Mouse (Mus musculus) liver, adult 2 months (tissue): ENCODE measurements around the gene Napepld. TPM values are rescaled to one million over a fixed set of nuclear protein-coding genes. Genes with fewer than 3 reads are reported as not detected.
A peak's percentile ranks its signal among the peaks of the same experiment; 100 is the strongest.

Experiments used
- DNase-seq: peaks from one replicate; pipeline ENCODE4 v3.0.0-alpha.2; 2011; ENCODE audit warnings: low read depth, low spot score; ENCODE audit errors: extremely low read depth
- H3K27ac ChIP-seq: fragments of 200-500 bp; replicated peaks from 2 replicates; pipeline ENCODE4 v1.5.1; 2012; ENCODE audit warnings: low read depth, mild to moderate bottlenecking, control low read depth, inconsistent platforms, low read length; ENCODE audit not compliant: insufficient read depth
- H3K27me3 ChIP-seq: fragments of 200-500 bp; 2 replicates; pipeline ENCODE4 v1.6.1; 2012; ENCODE audit warnings: mild to moderate bottlenecking, moderate library complexity, low read length, inconsistent platforms; ENCODE audit not compliant: control insufficient read depth, insufficient read depth
- H3K36me3 ChIP-seq: fragments of 200-500 bp; 2 replicates; pipeline ENCODE4 v1.6.1; 2012; ENCODE audit warnings: low read length, inconsistent platforms; ENCODE audit not compliant: control insufficient read depth, insufficient read depth
- H3K4me1 ChIP-seq: fragments of 200-500 bp; 2 replicates; pipeline ENCODE4 v1.6.1; 2011; ENCODE audit warnings: low read length; ENCODE audit not compliant: control insufficient read depth, insufficient read depth
- H3K4me3 ChIP-seq: fragments of 200-500 bp; 2 replicates; pipeline ENCODE4 v1.5.1; 2011; ENCODE audit warnings: low read depth, mild to moderate bottlenecking, control low read depth, low read length, moderate library complexity; ENCODE audit not compliant: insufficient read depth
- H3K79me2 ChIP-seq: fragments of 200-500 bp; 2 replicates; pipeline ENCODE4 v1.6.1; 2012; ENCODE audit warnings: inconsistent platforms, mild to moderate bottlenecking, low read length, moderate library complexity; ENCODE audit not compliant: control insufficient read depth, insufficient read depth
- H3K9ac ChIP-seq: fragments of 200-500 bp; 2 replicates; pipeline ENCODE4 v1.6.1; 2012; ENCODE audit warnings: low read depth, mild to moderate bottlenecking, control low read depth, inconsistent platforms, low read length
- CTCF ChIP-seq: fragments of 200-500 bp; IDR thresholded peaks from 2 replicates; pipeline ENCODE4 v1.5.1; 2011; ENCODE audit warnings: low read depth, low read length, control low read depth
- POLR2A ChIP-seq: fragments of 200-500 bp; IDR thresholded peaks from 2 replicates; pipeline ENCODE4 v1.6.1; 2011; ENCODE audit warnings: low read length, control low read depth; ENCODE audit not compliant: insufficient read depth; ENCODE audit errors: extremely low read depth
- WGBS: fragments of 180-500 bp; shearing (Covaris S2); methylation state at CpG from one replicate; pipeline ENCODE4 v1.1.7; 2018; 5-methylcytosine and 5-hydroxymethylcytosine counted together
- polyA plus RNA-seq: library from polyadenylated mRNA; depleted of rRNA; stranded (reverse); fragments of >200 nt; gene quantifications from 2 replicates; pipeline ENCODE4 v1.2.3, GENCODE M21; 2012
- total RNA-seq: library from RNA; depleted of rRNA; stranded (reverse); fragments of >200 nt; gene quantifications from 2 replicates; pipeline ENCODE4 v1.2.3, GENCODE M21; 2014

Napepld gene
- total and polyA plus RNA-seq, 2 experiments = 0.40 to 0.83 TPM

GRCm38 (mm10) chr5:21646133-21646491, 55.1 kb downstream of the Napepld start:
- Histone ChIP-seq H3K36me3 (peaks cover 20% of the 10 kb centered on the region; the same call in 1 of the 2 replicates), H3K27me3 (no peaks in the 10 kb centered on the region), H3K27ac (peak overlapping the region; percentile 0; the same call in 1 of the 2 replicates), H3K9ac (peak overlapping the region; percentile 65), H3K79me2 (no peaks in the 10 kb centered on the region), H3K4me3 (peak overlapping the region; percentile 66), H3K4me1 (peaks cover 13% of the 10 kb centered on the region)
- WGBS = 1% methylated on average over 25 of the region's 25 CpGs
- DNase-seq = no peak
- no peak for TF ChIP-seq POLR2A
- TF ChIP-seq CTCF = no peak

- WGBS = 1% methylated on average over 40 of the region's 40 CpGs
These were observed 55.6 kb downstream of the Napepld start, which contains the start of the genes Fbxl13 and Armc10 for GRCm38 (mm10) chr5:21645439-21646132. TSS of gene Fbxl13 (minus strand) at chr5:21645634. TSS of gene Armc10 (plus strand) at chr5:21645813.

GRCm38 (mm10) chr5:21644891-21645438, 56.2 kb downstream of the Napepld start:
- peaks cover 12% of the 10 kb centered on the region; the same call in 1 of the 2 replicates for H3K36me3 ChIP-seq
- no peaks in the 10 kb centered on the region for H3K79me2 ChIP-seq
- peaks cover 13% of the 10 kb centered on the region for H3K4me1 ChIP-seq
- 42% methylated on average over 14 of the region's 14 CpGs for WGBS
- no peaks in the 10 kb centered on the region for H3K27me3 ChIP-seq
- no peak for DNase-seq
- H3K27ac ChIP-seq = no peak overlapping the region
- H3K9ac ChIP-seq = no peak overlapping the region
- TF ChIP-seq CTCF (no peak), POLR2A (no peak)
- no peak overlapping the region for H3K4me3 ChIP-seq

More at GRCm38 (mm10) chr5:21645439-21646132, 55.6 kb downstream of the Napepld start, which contains the start of the genes Fbxl13 and Armc10:
- H3K79me2 ChIP-seq = no peaks in the 10 kb centered on the region
- H3K27me3 ChIP-seq = no peaks in the 10 kb centered on the region
- DNase-seq = peak; percentile 84
- H3K9ac ChIP-seq = peak within 1 kb of the TSS; percentile 65
- H3K27ac ChIP-seq = peak within 1 kb of the TSS; percentile 43
- TF ChIP-seq POLR2A (peak; percentile 78), CTCF (0 out of 2 replicates have a peak, but pooled peaks have one; percentile 5)
- H3K36me3 ChIP-seq = peaks cover 15% of the 10 kb centered on the region; the same call in 1 of the 2 replicates
- peaks cover 13% of the 10 kb centered on the region for H3K4me1 ChIP-seq
- peak within 1 kb of the TSS; percentile 66 for H3K4me3 ChIP-seq

GRCm38 (mm10) chr5:21643606-21644005, 57.6 kb downstream of the Napepld start:
- WGBS = 9% methylated on average over 1 of the region's 1 CpGs
- Histone ChIP-seq H3K36me3 (peaks cover 1% of the 10 kb centered on the region; the same call in 1 of the 2 replicates), H3K4me3 (no peak overlapping the region), H3K27ac (no peak overlapping the region; the same call in 1 of the 2 replicates), H3K79me2 (no peaks in the 10 kb centered on the region), H3K9ac (no peak overlapping the region), H3K4me1 (peaks cover 13% of the 10 kb centered on the region), H3K27me3 (no peaks in the 10 kb centered on the region)
- peak; percentile 87 for DNase-seq
- TF ChIP-seq CTCF (no peak), POLR2A (no peak)

- Histone ChIP-seq H3K79me2 (no peaks in the 10 kb centered on the region), H3K9ac (no peak overlapping the region), H3K27ac (no peak overlapping the region), H3K36me3 (no peaks in the 10 kb centered on the region), H3K4me3 (no peak overlapping the region), H3K27me3 (no peaks in the 10 kb centered on the region), H3K4me1 (peaks cover 9% of the 10 kb centered on the region)
- WGBS = 10% methylated on average over 1 of the region's 1 CpGs
- peak; percentile 42; the same call in 1 of the 2 replicates for TF ChIP-seq CTCF
- no peak for TF ChIP-seq POLR2A
- no peak for DNase-seq
These were observed 60.2 kb downstream of the Napepld start for GRCm38 (mm10) chr5:21640961-21641360.

- no peaks in the 10 kb centered on the region for H3K27me3 ChIP-seq
- no peaks in the 10 kb centered on the region for H3K79me2 ChIP-seq
- TF ChIP-seq CTCF (no peak), POLR2A (no peak)
- H3K9ac ChIP-seq = no peak overlapping the region
- H3K4me3 ChIP-seq = no peak overlapping the region
- no peaks in the 10 kb centered on the region for H3K4me1 ChIP-seq
- DNase-seq = no peak
- no peaks in the 10 kb centered on the region for H3K36me3 ChIP-seq
- no peak overlapping the region for H3K27ac ChIP-seq
These were observed 75.3 kb downstream of the Napepld start for GRCm38 (mm10) chr5:21625916-21626315.
